Mouse (Mus musculus): ENCODE measurements around the gene Cwc22. TPM values are rescaled to one million over a fixed set of nuclear protein-coding genes. Genes with fewer than 3 reads are reported as not detected.

Gene Cwc22
- total RNA-seq, 2 experiments from 2014 or later = 7.7 to 21.6 TPM

GRCm38 (mm10) chr2:77971361-77971760, 25.2 kb upstream of the Cwc22 start:
- no peak for ATAC-seq (replicated peaks; ENCODE audit: low FRiP score, poor library complexity, severe bottlenecking)

GRCm38 (mm10) chr2:77970556-77970955, 24.4 kb upstream of the Cwc22 start:
- ATAC-seq (replicated peaks; ENCODE audit: low FRiP score, poor library complexity, severe bottlenecking) = no peak

GRCm38 (mm10) chr2:77969956-77970355, 23.8 kb upstream of the Cwc22 start:
- ATAC-seq (replicated peaks; ENCODE audit: low FRiP score, poor library complexity, severe bottlenecking) = no peak

GRCm38 (mm10) chr2:77962450-77963193, 16.4 kb upstream of the Cwc22 start:
- ATAC-seq (replicated peaks; ENCODE audit: low FRiP score, poor library complexity, severe bottlenecking) = no peak

GRCm38 (mm10) chr2:77961256-77961655, 15.1 kb upstream of the Cwc22 start:
- no peak for ATAC-seq (replicated peaks; ENCODE audit: low FRiP score, poor library complexity, severe bottlenecking)

- no peak for ATAC-seq (replicated peaks; ENCODE audit: low FRiP score, poor library complexity, severe bottlenecking)
Measured at GRCm38 (mm10) chr2:77960711-77961110, 14.5 kb upstream of the Cwc22 start.

- ATAC-seq (replicated peaks; ENCODE audit: low FRiP score, poor library complexity, severe bottlenecking) = no peak
Measured at GRCm38 (mm10) chr2:77959341-77959740, 13.2 kb upstream of the Cwc22 start.

GRCm38 (mm10) chr2:77951415-77951913, 5.3 kb upstream of the Cwc22 start:
- no peak for ATAC-seq (replicated peaks; ENCODE audit: low FRiP score, poor library complexity, severe bottlenecking)

GRCm38 (mm10) chr2:77950111-77950510, 3.9 kb upstream of the Cwc22 start:
- no peak for ATAC-seq (replicated peaks; ENCODE audit: low FRiP score, poor library complexity, severe bottlenecking)

GRCm38 (mm10) chr2:77949521-77949920, 3.3 kb upstream of the Cwc22 start:
- ATAC-seq (replicated peaks; ENCODE audit: low FRiP score, poor library complexity, severe bottlenecking) = no peak

- no peak for ATAC-seq (replicated peaks; ENCODE audit: low FRiP score, poor library complexity, severe bottlenecking)
Measured at GRCm38 (mm10) chr2:77948921-77949320, 2.7 kb upstream of the Cwc22 start.

GRCm38 (mm10) chr2:77948126-77948525, 2.0 kb upstream of the Cwc22 start:
- no peak for ATAC-seq (replicated peaks; ENCODE audit: low FRiP score, poor library complexity, severe bottlenecking)

GRCm38 (mm10) chr2:77947161-77947870, 1.1 kb upstream of the Cwc22 start:
- ATAC-seq (replicated peaks; ENCODE audit: low FRiP score, poor library complexity, severe bottlenecking) = no peak

- no peak for ATAC-seq (replicated peaks; ENCODE audit: low FRiP score, poor library complexity, severe bottlenecking)
Measured at GRCm38 (mm10) chr2:77944860-77945595, 1.1 kb downstream of the Cwc22 start.

GRCm38 (mm10) chr2:77944281-77944680, 1.9 kb downstream of the Cwc22 start:
- ATAC-seq (replicated peaks; ENCODE audit: low FRiP score, poor library complexity, severe bottlenecking) = no peak

- ATAC-seq (replicated peaks; ENCODE audit: low FRiP score, poor library complexity, severe bottlenecking) = no peak
Measured at GRCm38 (mm10) chr2:77941944-77942343, 4.2 kb downstream of the Cwc22 start.

- no peak for ATAC-seq (replicated peaks; ENCODE audit: low FRiP score, poor library complexity, severe bottlenecking)
Measured at GRCm38 (mm10) chr2:77938317-77938716, 7.9 kb downstream of the Cwc22 start.

- ATAC-seq (replicated peaks; ENCODE audit: low FRiP score, poor library complexity, severe bottlenecking) = no peak
Measured at GRCm38 (mm10) chr2:77937818-77938217, 8.4 kb downstream of the Cwc22 start.

- no peak for ATAC-seq (replicated peaks; ENCODE audit: low FRiP score, poor library complexity, severe bottlenecking)
Measured at GRCm38 (mm10) chr2:77934138-77934537, 12.0 kb downstream of the Cwc22 start.

GRCm38 (mm10) chr2:77933630-77934029, 12.5 kb downstream of the Cwc22 start:
- ATAC-seq (replicated peaks; ENCODE audit: low FRiP score, poor library complexity, severe bottlenecking) = no peak
